In the genomic region with DNA sequence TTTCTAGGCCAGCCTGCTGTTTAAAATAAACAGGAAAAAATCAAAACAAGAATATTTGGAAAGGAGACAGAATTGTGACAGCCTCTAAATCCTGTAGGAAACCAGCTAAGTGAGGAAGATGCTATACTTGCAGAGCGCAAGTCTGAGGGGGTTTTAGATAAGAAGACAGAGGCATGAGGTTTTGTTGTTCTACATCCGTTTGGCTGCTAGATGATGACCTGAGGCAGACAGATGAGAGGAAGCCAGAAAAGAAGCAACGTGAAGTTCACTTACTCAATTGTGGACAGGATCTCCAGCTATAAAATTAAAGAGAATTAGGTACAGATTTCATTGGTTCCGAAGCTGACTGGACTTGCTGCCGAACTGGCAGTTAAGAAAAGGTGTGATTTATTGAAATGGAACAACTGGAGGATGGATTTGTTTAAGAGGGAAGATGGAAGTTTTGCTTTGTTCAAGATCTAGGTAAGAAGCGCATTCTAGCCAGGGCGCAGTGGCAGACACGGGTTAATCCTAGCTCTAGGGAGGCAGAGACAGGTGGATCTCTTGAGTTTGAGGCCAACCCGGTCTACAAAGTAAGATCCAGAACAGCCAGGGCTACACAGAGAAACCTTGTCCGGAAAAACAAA, we compare ENCODE assay signal across 7 mouse cellular contexts. TPM values are rescaled to one million over a fixed set of nuclear protein-coding genes. Genes with fewer than 3 reads are reported as not detected.
DNase-seq lines count a peak whose midpoint lies in the region; ATAC-seq lines count a peak whose summit lies in the region.

No protein-coding gene starts in this region.

- no peaks in the 10 kb centered on the region for H3K27me3 ChIP-seq in megakaryocyte, embryonic 14.5 days (replicated peaks)
- H3K27me3 ChIP-seq in embryonic facial prominence, embryonic 13.5 days = no peaks in the 10 kb centered on the region
- no peaks in the 10 kb centered on the region for H3K27me3 ChIP-seq in limb, embryonic 11.5 days (ENCODE audit: control insufficient read depth, insufficient read depth, low read length)
- H3K27me3 ChIP-seq in neural tube, embryonic 15.5 days (replicated peaks) = no peaks in the 10 kb centered on the region

- no peak for DNase-seq in limb, embryonic 11.5 days (ENCODE audit: low spot score)
- DNase-seq in urinary bladder, postnatal 10 days (ENCODE audit: low spot score) = no peak
- DNase-seq in urinary bladder, adult 2 months (ENCODE audit: low spot score) = no peak

- 22% methylated on average over 10 of the region's 10 CpGs for WGBS in embryonic facial prominence, embryonic 13.5 days
- 25% methylated on average over 10 of the region's 10 CpGs for WGBS in limb, embryonic 11.5 days
- WGBS in neural tube, embryonic 15.5 days = 27% methylated on average over 10 of the region's 10 CpGs

- peaks cover 41% of the 10 kb centered on the region for H3K36me3 ChIP-seq in megakaryocyte, embryonic 14.5 days (replicated peaks; ENCODE audit: low read length)
- H3K36me3 ChIP-seq in embryonic facial prominence, embryonic 13.5 days = peaks cover 27% of the 10 kb centered on the region
- peaks cover 11% of the 10 kb centered on the region; the same call in 1 of the 2 replicates for H3K36me3 ChIP-seq in limb, embryonic 11.5 days (ENCODE audit: control insufficient read depth, insufficient read depth, low read length)
- peaks cover 21% of the 10 kb centered on the region for H3K36me3 ChIP-seq in neural tube, embryonic 15.5 days

- peak overlapping the region; percentile 51; the same call in 1 of the 2 replicates for H3K27ac ChIP-seq in embryonic facial prominence, embryonic 13.5 days
- no peak overlapping the region for H3K27ac ChIP-seq in limb, embryonic 11.5 days (replicated peaks; ENCODE audit: low read depth, low read length)
- 0 out of 2 replicates have a peak overlapping the region, but pooled peaks have one; percentile 79 for H3K27ac ChIP-seq in neural tube, embryonic 15.5 days (replicated peaks)

- no peaks in the 10 kb centered on the region for H3K9me3 ChIP-seq in megakaryocyte, embryonic 14.5 days
- no peaks in the 10 kb centered on the region for H3K9me3 ChIP-seq in embryonic facial prominence, embryonic 13.5 days
- H3K9me3 ChIP-seq in limb, embryonic 11.5 days (ENCODE audit: control insufficient read depth, low read length) = no peaks in the 10 kb centered on the region
- H3K9me3 ChIP-seq in neural tube, embryonic 15.5 days (replicated peaks) = no peaks in the 10 kb centered on the region

- peaks cover 58% of the 10 kb centered on the region for H3K4me1 ChIP-seq in megakaryocyte, embryonic 14.5 days
- H3K4me1 ChIP-seq in embryonic facial prominence, embryonic 13.5 days = peaks cover 22% of the 10 kb centered on the region
- H3K4me1 ChIP-seq in limb, embryonic 11.5 days (ENCODE audit: control insufficient read depth, insufficient read depth, low read length) = 0 out of 2 replicates have a peak, but pooled peaks cover 3% of the 10 kb centered on the region
- peaks cover 29% of the 10 kb centered on the region for H3K4me1 ChIP-seq in neural tube, embryonic 15.5 days

- peak overlapping the region; percentile 95 for H3K9ac ChIP-seq in embryonic facial prominence, embryonic 13.5 days
- peak overlapping the region; percentile 82 for H3K9ac ChIP-seq in limb, embryonic 11.5 days (ENCODE audit: low read length)
- H3K9ac ChIP-seq in neural tube, embryonic 15.5 days (replicated peaks) = peak overlapping the region; percentile 84

- H3K4me2 ChIP-seq in embryonic facial prominence, embryonic 13.5 days = peak overlapping the region; percentile 82
- H3K4me2 ChIP-seq in limb, embryonic 11.5 days (ENCODE audit: low read depth, severe bottlenecking) = peak overlapping the region; percentile 70
- peak overlapping the region; percentile 84 for H3K4me2 ChIP-seq in neural tube, embryonic 15.5 days

- peak overlapping the region; percentile 99 for H3K4me3 ChIP-seq in megakaryocyte, embryonic 14.5 days (replicated peaks)
- peak overlapping the region; percentile 87 for H3K4me3 ChIP-seq in embryonic facial prominence, embryonic 13.5 days
- H3K4me3 ChIP-seq in limb, embryonic 11.5 days (ENCODE audit: low read depth, low read length) = peak overlapping the region; percentile 77
- peak overlapping the region; percentile 84 for H3K4me3 ChIP-seq in neural tube, embryonic 15.5 days (replicated peaks)

- ATAC-seq in megakaryocyte, adult 5-6 weeks (ENCODE audit: poor library complexity, severe bottlenecking) = no peak
- no peak for ATAC-seq in embryonic facial prominence, embryonic 13.5 days (ENCODE audit: insufficient number of reproducible peaks, insufficient read depth, low FRiP score, low TSS enrichment, low read depth)
- ATAC-seq in limb, embryonic 11.5 days (ENCODE audit: insufficient number of reproducible peaks, low FRiP score, low TSS enrichment, low read depth) = 0 out of 2 replicates have a peak, but pooled peaks have one; percentile 14
- no peak for ATAC-seq in neural tube, embryonic 15.5 days (ENCODE audit: low FRiP score)

RNA-seq across cellular contexts. Expression of gene Xpc, which starts 0.8 kb away (rescaled TPM):
- polyA plus RNA-seq in megakaryocyte, embryonic 14.5 days (2012; ENCODE audit: insufficient read depth, low replicate concordance) = 0.45 and 3.5 TPM in 2 replicates
- total RNA-seq in megakaryocyte, adult 5-6 weeks (2015) = 9.6 and 11.6 TPM in 2 replicates
- total RNA-seq in megakaryocyte, adult 5-6 weeks (2017) = 36.8 and 41.5 TPM in 2 replicates
- 20.9 and 21.0 TPM in 2 replicates for polyA plus RNA-seq in embryonic facial prominence, embryonic 13.5 days (2015; fragmentation: Nextera tagmentation; extraction: Ambion mirVana)
- 25.7 and 26.7 TPM in 2 replicates for polyA plus RNA-seq in limb, embryonic 11.5 days (2014; fragmentation: Nextera tagmentation; extraction: Ambion mirVana)
- 16.5 and 17.4 TPM in 2 replicates for polyA plus RNA-seq in neural tube, embryonic 15.5 days (2015; fragmentation: Nextera tagmentation; extraction: Ambion mirVana)
- 17.6 and 19.0 TPM in 2 replicates for polyA plus RNA-seq in urinary bladder, adult 2 months (2012; rRNA removed)

RNA-seq across cellular contexts. Expression of gene Lsm3, which starts 0.9 kb away (rescaled TPM):
- polyA plus RNA-seq in megakaryocyte, embryonic 14.5 days (2012; ENCODE audit: insufficient read depth, low replicate concordance) = 10.3 TPM in 1 of 2 replicates, not detected in the other
- 84.7 and 89.8 TPM in 2 replicates for total RNA-seq in megakaryocyte, adult 5-6 weeks (2015)
- total RNA-seq in megakaryocyte, adult 5-6 weeks (2017) = 196 and 288 TPM in 2 replicates
- polyA plus RNA-seq in embryonic facial prominence, embryonic 13.5 days (2015; fragmentation: Nextera tagmentation; extraction: Ambion mirVana) = 281 and 293 TPM in 2 replicates
- polyA plus RNA-seq in limb, embryonic 11.5 days (2014; fragmentation: Nextera tagmentation; extraction: Ambion mirVana) = 415 and 423 TPM in 2 replicates
- 147 and 168 TPM in 2 replicates for polyA plus RNA-seq in neural tube, embryonic 15.5 days (2015; fragmentation: Nextera tagmentation; extraction: Ambion mirVana)
- polyA plus RNA-seq in urinary bladder, adult 2 months (2012; rRNA removed) = 53.6 and 67.6 TPM in 2 replicates

RNA-seq across cellular contexts. Expression of gene Tmem43, which starts 41.3 kb away (rescaled TPM):
- polyA plus RNA-seq in megakaryocyte, embryonic 14.5 days (2012; ENCODE audit: insufficient read depth, low replicate concordance) = 1.5 and 3.9 TPM in 2 replicates
- 62.2 and 66.7 TPM in 2 replicates for total RNA-seq in megakaryocyte, adult 5-6 weeks (2015)
- total RNA-seq in megakaryocyte, adult 5-6 weeks (2017) = 87.3 and 104 TPM in 2 replicates
- polyA plus RNA-seq in embryonic facial prominence, embryonic 13.5 days (2015; fragmentation: Nextera tagmentation; extraction: Ambion mirVana) = 59.0 and 61.7 TPM in 2 replicates
- 56.3 and 66.4 TPM in 2 replicates for polyA plus RNA-seq in limb, embryonic 11.5 days (2014; fragmentation: Nextera tagmentation; extraction: Ambion mirVana)
- 41.8 and 42.9 TPM in 2 replicates for polyA plus RNA-seq in neural tube, embryonic 15.5 days (2015; fragmentation: Nextera tagmentation; extraction: Ambion mirVana)
- 65.4 and 68.0 TPM in 2 replicates for polyA plus RNA-seq in urinary bladder, adult 2 months (2012; rRNA removed)

RNA-seq across cellular contexts. Expression of gene Chchd4, which starts 41.5 kb away (rescaled TPM):
- polyA plus RNA-seq in megakaryocyte, embryonic 14.5 days (2012; ENCODE audit: insufficient read depth, low replicate concordance) = 0.79 and 6.6 TPM in 2 replicates
- 6.2 and 7.3 TPM in 2 replicates for total RNA-seq in megakaryocyte, adult 5-6 weeks (2015)
- total RNA-seq in megakaryocyte, adult 5-6 weeks (2017) = 6.1 and 7.1 TPM in 2 replicates
- polyA plus RNA-seq in embryonic facial prominence, embryonic 13.5 days (2015; fragmentation: Nextera tagmentation; extraction: Ambion mirVana) = 20.2 and 21.7 TPM in 2 replicates
- polyA plus RNA-seq in limb, embryonic 11.5 days (2014; fragmentation: Nextera tagmentation; extraction: Ambion mirVana) = 27.3 and 28.3 TPM in 2 replicates
- polyA plus RNA-seq in neural tube, embryonic 15.5 days (2015; fragmentation: Nextera tagmentation; extraction: Ambion mirVana) = 40.0 and 40.3 TPM in 2 replicates
- 6.7 and 7.6 TPM in 2 replicates for polyA plus RNA-seq in urinary bladder, adult 2 months (2012; rRNA removed)
